ENCODE assay signal across 8 mouse cellular contexts in the genomic region with DNA sequence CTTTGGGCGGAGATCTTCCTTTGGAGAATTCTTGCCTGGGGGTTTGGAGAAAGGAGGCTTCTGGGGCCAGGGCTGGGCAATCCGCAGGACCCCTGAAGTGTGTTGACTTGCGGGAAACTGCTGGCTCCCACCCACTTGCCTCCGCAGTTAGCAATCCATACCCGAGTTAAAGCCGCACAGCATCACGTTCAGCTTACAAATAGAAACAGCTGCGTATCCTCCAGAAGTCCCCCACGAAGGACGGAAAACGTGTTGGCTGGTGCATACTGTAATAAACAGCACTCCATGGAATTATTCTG. TPM values are rescaled to one million over a fixed set of nuclear protein-coding genes. Genes with fewer than 3 reads are reported as not detected.
A peak's percentile ranks its signal among the peaks of the same experiment; 100 is the strongest.
DNase-seq lines count a peak whose midpoint lies in the region; ATAC-seq and TF ChIP-seq lines count a peak whose summit lies in the region.

No protein-coding gene starts in this region.

- no peak for TF ChIP-seq EP300 in heart, adult 2 months (IDR thresholded peaks at IDR 0.05; ENCODE audit: insufficient read depth, low read depth, low read length)

- H3K4me3 ChIP-seq in heart, adult 2 months, result peak overlapping the region; percentile 99
- H3K4me3 ChIP-seq in liver, embryonic 12.5 days, result peak overlapping the region; percentile 94

- H3K27me3 ChIP-seq in heart, adult 2 months (ENCODE audit: control insufficient read depth, insufficient read depth, low read length), result no peaks in the 10 kb centered on the region
- H3K27me3 ChIP-seq in liver, embryonic 12.5 days (replicated peaks), result no peaks in the 10 kb centered on the region

- TF ChIP-seq CTCF in heart, adult 2 months (IDR thresholded peaks at IDR 0.05), result no peak

- under 1% methylated on average over 11 of the region's 11 CpGs for WGBS in heart, adult 2 months
- 1% methylated on average over 11 of the region's 11 CpGs for WGBS in liver, embryonic 12.5 days (ENCODE audit: insufficient replicate concordance)

- peaks cover 3% of the 10 kb centered on the region; the same call in 1 of the 2 replicates for H3K36me3 ChIP-seq in heart, adult 2 months (ENCODE audit: control insufficient read depth, insufficient read depth, low read length)
- H3K36me3 ChIP-seq in liver, embryonic 12.5 days, result no peaks in the 10 kb centered on the region

- no peak for ATAC-seq in liver, embryonic 12.5 days

- peak overlapping the region; percentile 68 for H3K9ac ChIP-seq in heart, adult 2 months (ENCODE audit: low read depth, low read length)
- H3K9ac ChIP-seq in liver, embryonic 12.5 days, result peak overlapping the region; percentile 97

- H3K27ac ChIP-seq in heart, adult 2 months, result peak overlapping the region; percentile 99
- H3K27ac ChIP-seq in liver, embryonic 12.5 days, result peak overlapping the region; percentile 96

- H3K4me1 ChIP-seq in heart, adult 2 months (ENCODE audit: control insufficient read depth, insufficient read depth, low read length), result peaks cover 7% of the 10 kb centered on the region
- H3K4me1 ChIP-seq in liver, embryonic 12.5 days, result peaks cover 34% of the 10 kb centered on the region

- 0 out of 2 replicates have a peak, but pooled peaks have one; percentile 22 for TF ChIP-seq POLR2A in heart, adult 2 months (IDR thresholded peaks at IDR 0.05; ENCODE audit: insufficient read depth, low read depth, low read length)

- intact Hi-C loops in heart, adult 2 months (cut with DNase I), result loop anchor here (1.0 kb wide), 1 partner anchor 31 kb away; no protein-coding TSS in a partner anchor

- peaks cover 5% of the 10 kb centered on the region; the same call in 1 of the 2 replicates for H3K79me2 ChIP-seq in heart, adult 2 months (replicated peaks; ENCODE audit: control insufficient read depth, insufficient read depth, low read length)

- H3K9me3 ChIP-seq in liver, embryonic 12.5 days (replicated peaks), result no peaks in the 10 kb centered on the region

- DNase-seq in heart, adult 2 months, result no peak
- DNase-seq in heart, adult 18-20 months, result no peak
- peak; percentile 48 for DNase-seq in thymus, postnatal 0 days (ENCODE audit: low spot score)
- no peak for DNase-seq in thymus, postnatal 14 days
- DNase-seq in left cerebral cortex, adult 9 months (ENCODE audit: low spot score in 2 of 2), result no peak
- DNase-seq in spleen, postnatal 36 days (ENCODE audit: low spot score in 2 of 2), result no peak
- no peak for DNase-seq in cerebellum, adult 8-10 months

- peak overlapping the region; percentile 82 for H3K4me2 ChIP-seq in liver, embryonic 12.5 days

RNA-seq across cellular contexts. Expression of a gene that starts 0.3 kb away (rescaled TPM):
- 10 to 100 TPM; 36.0 to 39.1 TPM for total RNA-seq in heart, adult 2 months (2021)
- polyA plus RNA-seq in heart, adult 2 months (2012; rRNA removed), result 16.5 and 20.3 TPM in 2 replicates
- 10 to 100 TPM; 35.3 to 36.3 TPM for total RNA-seq in heart, adult 18-20 months (2021)
- 94.9 and 105 TPM in 2 replicates for polyA plus RNA-seq in thymus, postnatal 0 days (2015; fragmentation: Nextera tagmentation; extraction: Ambion mirVana)
- polyA plus RNA-seq in liver, embryonic 12.5 days (2016; fragmentation: Nextera tagmentation; extraction: Ambion mirVana), result 45.9 and 47.3 TPM in 2 replicates
